Mouse (Mus musculus) testis, adult 2 months (tissue): Measurements from ENCODE around the gene Wap.

Experiments used
- CTCF ChIP-seq: fragments of 200-500 bp; IDR thresholded peaks from 2 replicates; pipeline ENCODE4 v1.5.1; 2012; ENCODE audit warnings: low read depth, mild to moderate bottlenecking, inconsistent platforms, low read length, moderate library complexity; ENCODE audit not compliant: control insufficient read depth, insufficient read depth, insufficient replicate concordance
- POLR2A ChIP-seq: fragments of 200-500 bp; IDR thresholded peaks from 2 replicates; pipeline ENCODE4 v1.6.1; 2012; ENCODE audit warnings: low read depth, mild to moderate bottlenecking, inconsistent platforms, low read length, moderate library complexity; ENCODE audit not compliant: control insufficient read depth

DNA sequence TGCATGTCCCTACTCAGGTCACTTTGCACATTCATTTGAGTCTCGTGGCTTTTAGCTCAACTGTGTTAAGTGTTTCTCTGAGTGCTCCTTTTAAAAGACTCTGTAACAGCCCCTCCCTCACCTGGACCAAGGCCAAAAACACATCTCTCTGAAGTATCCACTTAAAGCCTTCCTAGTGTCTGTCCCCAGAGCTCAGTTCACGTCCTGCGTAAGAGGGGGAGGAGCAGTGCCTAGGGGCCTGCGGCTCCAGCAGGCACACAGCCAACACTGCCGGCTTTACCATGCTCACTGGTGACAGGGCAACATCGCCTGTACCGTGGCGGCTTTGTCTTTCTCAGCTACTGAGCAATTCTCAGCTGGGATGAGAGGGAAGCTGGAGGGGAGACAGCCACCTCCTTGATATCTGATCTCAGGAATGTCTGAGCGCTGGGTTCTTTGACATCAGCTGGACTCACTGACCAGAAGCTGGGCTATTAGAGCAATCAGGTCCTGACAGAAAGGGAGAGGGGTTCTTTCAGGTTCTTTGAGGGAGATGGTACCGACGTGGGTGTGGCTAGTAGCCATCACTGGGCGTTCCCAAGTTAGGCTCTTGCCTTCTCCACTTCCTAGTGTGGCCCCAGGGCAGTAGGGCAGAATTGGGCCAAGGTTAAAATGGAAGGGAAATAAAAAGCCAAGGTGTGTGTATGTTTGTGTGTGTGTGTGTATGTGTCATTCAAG lies 34.4 kb downstream of the Wap start:
- TF ChIP-seq POLR2A (no peak), CTCF (no peak)
